Mouse (Mus musculus): ENCODE data around the gene Zfand3. TPM values are rescaled to one million over a fixed set of nuclear protein-coding genes. Genes with fewer than 3 reads are reported as not detected.

The Zfand3 gene
- polyA plus RNA-seq, 1 experiment = not detected

DNA sequence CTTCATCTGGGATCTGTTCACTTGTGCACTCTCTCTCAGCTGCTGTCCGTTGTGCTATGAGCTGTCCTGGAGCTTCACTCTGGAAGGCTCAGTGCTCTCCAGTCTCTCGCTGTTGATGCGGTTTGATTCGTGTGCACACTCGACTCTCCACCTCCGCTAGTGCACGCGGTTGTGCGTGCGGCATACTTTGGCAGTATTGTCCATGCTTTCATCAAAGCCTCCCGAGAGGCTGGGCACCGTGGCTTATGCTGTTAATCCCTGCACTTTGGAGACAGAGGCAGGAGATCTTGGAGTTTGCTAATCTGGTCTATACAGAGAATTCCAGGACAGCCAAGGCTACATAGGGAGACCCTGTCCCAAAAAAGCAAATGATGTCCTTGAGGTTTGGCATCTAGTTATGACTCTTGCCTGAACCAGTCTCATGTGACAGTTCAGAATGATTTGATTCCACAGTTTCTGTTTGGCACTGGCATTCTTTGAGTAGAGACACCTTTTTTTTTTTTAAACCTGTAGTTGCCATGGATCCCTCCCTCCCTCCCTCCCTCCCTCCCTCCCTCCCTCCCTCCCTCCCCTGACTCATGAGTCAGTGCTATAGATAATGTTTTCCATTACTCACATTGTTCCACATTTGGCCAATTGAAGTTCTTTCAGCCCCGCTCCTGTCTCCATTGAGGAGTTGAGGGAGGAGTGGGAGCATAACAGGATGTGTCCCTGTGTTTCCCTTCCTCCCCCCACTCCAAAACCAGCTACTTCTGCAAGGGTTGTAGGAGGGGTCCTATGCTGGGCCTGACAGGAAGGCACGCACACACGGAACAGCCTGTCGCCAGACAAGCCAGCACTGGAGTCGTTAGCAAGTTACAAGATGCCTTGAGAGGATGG, 192.1 kb downstream of the Zfand3 start:
- TF ChIP-seq POLR2A (IDR thresholded peaks at IDR 0.05; ENCODE audit: insufficient read depth, low read depth, low read length) (no peak), CTCF (IDR thresholded peaks at IDR 0.05; ENCODE audit: insufficient read depth, low read depth, low read length) (no peak)
- H3K4me3 ChIP-seq (ENCODE audit: insufficient read depth, low read depth, low read length) = no peak overlapping the region
- H3K27ac ChIP-seq (ENCODE audit: insufficient read depth, low read depth, low read length) = peak overlapping the region; percentile 62
- peaks cover 81% of the 10 kb centered on the region for H3K4me1 ChIP-seq (ENCODE audit: control insufficient read depth, insufficient read depth, low read length)
- 51% methylated on average over 17 of the region's 17 CpGs for whole genome bisulfite sequencing

DNA sequence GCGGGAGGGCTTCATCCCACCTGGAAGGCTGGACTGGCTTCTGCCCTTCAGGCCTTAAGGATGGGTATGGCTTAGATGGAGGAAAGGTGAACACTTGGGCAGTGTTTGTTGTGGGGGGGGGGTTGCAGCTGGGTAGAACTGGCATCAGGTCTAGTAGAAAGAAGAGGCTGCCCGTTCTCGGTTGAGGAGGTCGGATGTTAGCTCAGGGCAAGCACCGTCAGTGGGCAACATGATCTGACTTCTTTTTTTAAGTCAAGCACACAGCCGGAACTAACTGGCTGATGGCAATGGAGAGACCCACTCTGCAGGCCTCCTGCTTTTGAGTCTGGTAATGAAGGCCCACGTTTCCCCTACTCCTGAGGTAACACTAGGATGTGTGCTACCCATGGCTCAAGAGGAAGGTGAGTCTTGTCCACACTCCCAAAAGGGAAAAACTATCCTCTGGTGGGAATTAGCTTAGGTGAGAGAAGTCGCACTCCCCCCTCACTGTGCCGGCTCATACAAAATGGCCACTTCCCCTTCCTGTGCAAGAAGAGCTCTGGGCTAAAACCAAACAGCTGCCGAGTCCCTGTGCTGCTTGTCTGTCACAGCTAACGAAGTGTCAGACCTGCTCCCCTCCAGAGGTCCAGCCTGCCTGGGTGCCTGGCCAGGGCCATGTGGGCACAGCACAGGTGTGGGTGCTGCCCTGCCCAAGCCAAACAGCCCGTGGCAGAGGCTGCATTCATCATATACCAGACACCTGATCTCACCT, 192.9 kb downstream of the Zfand3 start:
- 71% methylated on average over 12 of the region's 12 CpGs for WGBS
- TF ChIP-seq CTCF (IDR thresholded peaks at IDR 0.05; ENCODE audit: insufficient read depth, low read depth, low read length) (no peak), POLR2A (IDR thresholded peaks at IDR 0.05; ENCODE audit: insufficient read depth, low read depth, low read length) (no peak)
- Histone ChIP-seq H3K4me1 (ENCODE audit: control insufficient read depth, insufficient read depth, low read length) (peaks cover 79% of the 10 kb centered on the region), H3K4me3 (ENCODE audit: insufficient read depth, low read depth, low read length) (no peak overlapping the region), H3K27ac (ENCODE audit: insufficient read depth, low read depth, low read length) (peak overlapping the region; percentile 62)

DNA sequence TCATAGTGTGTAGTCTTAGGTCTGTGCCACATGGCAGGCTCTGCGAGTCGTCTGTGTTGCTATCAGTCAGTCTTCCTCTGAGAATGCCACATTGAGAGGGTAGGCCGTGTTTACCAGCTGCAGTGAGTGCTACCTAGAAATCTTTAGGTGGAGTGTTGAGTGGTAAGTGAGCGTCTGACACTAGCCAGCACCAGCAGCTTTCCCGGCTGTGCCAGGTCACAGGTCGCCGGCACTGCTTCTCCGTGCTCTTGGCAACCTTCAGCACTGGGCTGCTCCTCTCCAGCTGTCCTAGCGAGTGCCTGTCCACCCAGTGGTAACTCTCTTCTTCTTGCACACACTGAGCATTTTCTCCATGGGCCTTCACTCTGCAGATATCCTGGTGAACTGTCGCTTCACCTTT, 193.9 kb downstream of the Zfand3 start:
- Histone ChIP-seq H3K4me1 (ENCODE audit: control insufficient read depth, insufficient read depth, low read length) (peaks cover 82% of the 10 kb centered on the region), H3K27ac (ENCODE audit: insufficient read depth, low read depth, low read length) (no peak overlapping the region), H3K4me3 (ENCODE audit: insufficient read depth, low read depth, low read length) (no peak overlapping the region)
- 79% methylated on average over 10 of the region's 10 CpGs for WGBS
- TF ChIP-seq POLR2A (IDR thresholded peaks at IDR 0.05; ENCODE audit: insufficient read depth, low read depth, low read length) (no peak), CTCF (IDR thresholded peaks at IDR 0.05; ENCODE audit: insufficient read depth, low read depth, low read length) (no peak)

DNA sequence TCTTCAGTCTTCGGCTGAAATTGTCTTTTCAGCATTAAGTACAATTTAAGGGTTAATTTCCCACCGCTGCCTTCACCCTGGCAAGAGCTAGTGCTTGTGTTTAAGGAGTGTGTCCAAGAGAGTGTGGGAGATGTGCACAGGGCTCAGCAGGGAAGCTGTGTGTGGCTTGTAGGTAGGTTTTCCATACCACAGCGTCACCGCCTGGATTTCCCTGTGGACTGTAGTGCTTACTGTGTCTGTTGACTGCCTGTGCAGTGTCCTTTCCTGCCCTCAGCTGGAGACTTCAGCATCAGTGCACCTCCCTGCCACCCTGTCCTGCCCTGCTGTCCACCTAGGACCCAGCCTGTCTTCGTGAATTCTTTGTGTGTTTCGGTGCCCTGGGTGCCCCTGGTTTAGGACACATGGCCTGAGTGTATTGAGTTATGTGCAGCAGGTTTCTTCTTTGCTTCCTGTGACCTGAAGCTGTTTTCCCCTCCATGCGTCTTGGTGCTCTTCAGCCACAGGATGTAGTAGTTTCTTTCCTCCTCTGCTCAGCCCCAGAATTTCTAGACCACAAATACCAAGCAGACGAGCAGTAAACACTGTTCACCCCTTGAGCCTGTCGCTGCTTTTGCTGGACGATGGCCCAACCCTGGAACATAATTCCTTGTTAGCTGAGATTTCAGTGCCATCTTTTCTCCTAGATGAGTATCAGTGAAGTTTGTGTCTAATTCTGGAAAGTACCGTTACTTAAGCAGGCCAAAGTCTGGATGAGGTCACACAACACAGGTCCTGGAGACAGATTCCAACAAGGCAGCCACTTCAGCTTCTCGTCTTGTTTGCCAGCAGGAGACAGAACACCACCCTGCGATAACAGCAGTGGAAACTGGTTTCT, 195.1 kb downstream of the Zfand3 start:
- TF ChIP-seq POLR2A (IDR thresholded peaks at IDR 0.05; ENCODE audit: insufficient read depth, low read depth, low read length) (no peak), CTCF (IDR thresholded peaks at IDR 0.05; ENCODE audit: insufficient read depth, low read depth, low read length) (no peak)
- no peak overlapping the region for H3K4me3 ChIP-seq (ENCODE audit: insufficient read depth, low read depth, low read length)
- WGBS = 59% methylated on average over 13 of the region's 13 CpGs
- no peak overlapping the region for H3K27ac ChIP-seq (ENCODE audit: insufficient read depth, low read depth, low read length)
- peaks cover 83% of the 10 kb centered on the region for H3K4me1 ChIP-seq (ENCODE audit: control insufficient read depth, insufficient read depth, low read length)

DNA sequence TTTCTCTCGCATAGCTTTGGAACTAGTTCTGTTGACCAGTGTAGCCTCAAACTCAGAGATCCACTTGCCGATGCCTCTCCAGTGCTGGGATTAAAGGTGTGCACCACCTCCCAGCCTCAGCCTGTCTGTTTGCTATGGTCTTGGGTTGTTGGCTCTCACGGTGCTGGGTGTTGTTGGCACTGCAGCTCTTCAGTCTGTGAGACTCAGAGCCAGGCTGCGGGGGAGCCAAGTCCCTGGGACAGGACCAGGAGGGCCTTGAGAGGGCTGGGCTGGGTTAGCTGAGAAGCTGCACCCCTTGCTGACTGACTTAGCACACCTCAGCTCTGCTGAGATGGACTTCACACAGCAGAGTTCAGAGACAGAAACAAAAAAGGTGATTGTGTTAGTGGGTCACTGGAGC, 195.8 kb downstream of the Zfand3 start:
- TF ChIP-seq POLR2A (IDR thresholded peaks at IDR 0.05; ENCODE audit: insufficient read depth, low read depth, low read length) (no peak), CTCF (IDR thresholded peaks at IDR 0.05; ENCODE audit: insufficient read depth, low read depth, low read length) (no peak)
- WGBS = 66% methylated on average over 4 of the region's 4 CpGs
- H3K4me1 ChIP-seq (ENCODE audit: control insufficient read depth, insufficient read depth, low read length) = peaks cover 84% of the 10 kb centered on the region
- no peak overlapping the region for H3K27ac ChIP-seq (ENCODE audit: insufficient read depth, low read depth, low read length)
- H3K4me3 ChIP-seq (ENCODE audit: insufficient read depth, low read depth, low read length) = no peak overlapping the region

DNA sequence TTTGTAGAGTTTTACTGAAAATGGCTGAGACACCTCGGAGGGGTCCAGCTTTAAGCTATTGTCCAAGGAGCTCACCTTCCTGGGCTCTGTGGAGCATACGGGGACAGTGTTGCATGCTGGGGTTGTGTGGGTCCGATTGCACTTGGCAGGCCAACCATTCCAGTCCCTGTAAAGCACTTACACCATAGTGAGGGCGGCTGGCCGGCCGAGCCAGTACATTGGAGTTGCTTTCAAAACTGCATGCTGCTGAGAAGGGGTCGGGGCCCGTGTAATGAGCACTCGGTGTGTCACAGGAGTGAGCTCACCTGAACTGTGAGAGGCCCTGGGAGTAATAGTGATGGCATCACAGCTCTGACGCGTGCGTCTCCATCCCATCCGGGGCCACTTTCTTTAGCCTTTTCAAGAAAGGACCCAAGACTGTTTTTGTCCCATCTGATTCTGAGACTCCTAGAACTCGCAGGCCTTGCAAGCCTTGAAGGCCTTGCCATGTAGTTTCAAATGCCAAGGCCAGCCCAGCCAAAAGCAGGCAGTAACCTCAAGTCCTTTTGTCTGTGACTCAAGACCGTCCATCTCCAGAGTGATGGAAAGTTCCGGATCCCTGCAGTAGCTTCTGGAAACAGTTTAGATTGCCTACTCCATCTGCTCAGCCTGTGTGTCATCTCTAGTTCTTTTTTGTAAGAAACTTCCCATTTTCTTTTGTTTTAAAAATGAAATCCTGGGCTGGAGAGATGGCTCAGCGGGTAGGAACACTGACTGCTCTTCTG, 200.7 kb downstream of the Zfand3 start:
- Histone ChIP-seq H3K4me1 (ENCODE audit: control insufficient read depth, insufficient read depth, low read length) (peaks cover 58% of the 10 kb centered on the region), H3K4me3 (ENCODE audit: insufficient read depth, low read depth, low read length) (no peak overlapping the region), H3K27ac (ENCODE audit: insufficient read depth, low read depth, low read length) (no peak overlapping the region)
- WGBS = 86% methylated on average over 17 of the region's 17 CpGs
- TF ChIP-seq POLR2A (IDR thresholded peaks at IDR 0.05; ENCODE audit: insufficient read depth, low read depth, low read length) (no peak), CTCF (IDR thresholded peaks at IDR 0.05; ENCODE audit: insufficient read depth, low read depth, low read length) (no peak)

DNA sequence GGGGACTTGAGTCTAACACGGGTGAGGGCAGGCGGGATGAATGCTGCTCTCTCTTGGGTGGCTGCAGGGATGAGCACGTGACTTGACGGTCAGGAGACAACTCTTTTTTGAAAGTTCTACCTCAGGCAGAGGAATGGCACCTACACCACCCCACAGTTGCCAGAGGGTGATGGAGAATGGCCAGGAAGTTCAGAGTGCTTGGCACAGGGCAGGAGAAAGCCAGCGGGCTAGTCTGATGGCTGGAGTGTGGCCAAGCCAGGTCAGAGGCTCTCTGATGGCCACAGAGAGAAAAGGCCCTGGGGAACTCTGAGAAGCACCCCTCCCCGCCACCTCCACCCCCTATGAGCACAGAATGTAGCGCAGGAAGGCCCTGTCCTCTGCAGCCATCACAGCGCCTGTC, 205.7 kb downstream of the Zfand3 start:
- H3K27ac ChIP-seq (ENCODE audit: insufficient read depth, low read depth, low read length) = no peak overlapping the region
- WGBS = 88% methylated on average over 8 of the region's 8 CpGs
- H3K4me1 ChIP-seq (ENCODE audit: control insufficient read depth, insufficient read depth, low read length) = peaks cover 37% of the 10 kb centered on the region

DNA sequence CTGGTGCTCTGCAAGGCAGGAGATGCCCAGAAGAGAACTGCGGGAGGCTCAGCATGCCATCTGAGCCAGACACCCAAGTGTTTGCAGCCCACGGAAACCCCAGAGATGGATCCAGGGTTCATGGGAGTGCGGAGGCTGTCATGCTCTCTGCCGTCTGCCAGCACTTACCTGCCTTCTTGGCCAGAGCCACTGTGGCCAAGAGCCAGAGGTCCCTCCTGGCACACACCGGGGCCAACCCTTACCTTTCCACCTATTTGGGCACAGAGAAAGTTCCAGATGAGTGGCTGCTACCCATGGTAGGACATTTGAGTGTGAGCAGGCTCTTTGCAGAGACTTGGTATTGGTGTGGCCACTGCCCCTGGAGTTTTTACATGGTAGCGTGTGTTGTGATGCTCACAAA, 206.4 kb downstream of the Zfand3 start:
- WGBS = 90% methylated on average over 6 of the region's 6 CpGs
- Histone ChIP-seq H3K4me3 (ENCODE audit: insufficient read depth, low read depth, low read length) (no peak overlapping the region), H3K4me1 (ENCODE audit: control insufficient read depth, insufficient read depth, low read length) (peaks cover 40% of the 10 kb centered on the region), H3K27ac (ENCODE audit: insufficient read depth, low read depth, low read length) (no peak overlapping the region)
- TF ChIP-seq CTCF (IDR thresholded peaks at IDR 0.05; ENCODE audit: insufficient read depth, low read depth, low read length) = no peak
- TF ChIP-seq POLR2A (IDR thresholded peaks at IDR 0.05; ENCODE audit: insufficient read depth, low read depth, low read length) = no peak

More for the DNA sequence above, 205.7 kb downstream of the Zfand3 start:
- H3K4me3 ChIP-seq (ENCODE audit: insufficient read depth, low read depth, low read length) = no peak overlapping the region
- no peak for TF ChIP-seq CTCF (IDR thresholded peaks at IDR 0.05; ENCODE audit: insufficient read depth, low read depth, low read length)
- TF ChIP-seq POLR2A (IDR thresholded peaks at IDR 0.05; ENCODE audit: insufficient read depth, low read depth, low read length) = no peak

Data from olfactory bulb, adult 2 months (tissue).